Mouse (Mus musculus): ENCODE results near the gene Rpusd1. TPM values are rescaled to one million over a fixed set of nuclear protein-coding genes. Genes with fewer than 3 reads are reported as not detected.

Rpusd1 gene
- polyA plus RNA-seq, 1 experiment from 2014 or later: 33.0 TPM

DNA sequence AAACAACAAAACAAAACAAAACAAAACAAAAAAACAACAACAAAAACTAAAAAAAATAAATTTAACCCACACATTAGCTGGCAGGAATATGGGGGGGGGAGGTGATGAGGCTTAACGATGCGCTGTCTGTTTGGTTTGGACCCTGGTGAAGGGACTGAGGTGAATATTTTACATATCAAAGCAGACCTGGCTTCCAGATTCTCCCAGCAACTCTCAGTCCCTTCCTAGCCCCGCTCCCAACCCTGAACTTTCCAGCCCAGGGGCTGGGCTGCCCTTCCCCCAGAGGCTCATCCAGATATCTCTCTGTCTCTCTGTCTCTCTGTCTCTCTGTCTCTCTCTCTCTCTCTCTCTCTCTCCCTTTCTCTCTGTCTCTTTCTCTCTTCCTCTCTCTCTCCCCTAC lies 35.1 kb downstream of the Rpusd1 start:
- no peaks in the 10 kb centered on the region for H3K36me3 ChIP-seq (ENCODE audit: control insufficient read depth, insufficient read depth, low read length)
- no peak overlapping the region for H3K9ac ChIP-seq (ENCODE audit: low read depth, low read length)
- 37% methylated on average over 3 of the region's 3 CpGs for WGBS
- H3K27ac ChIP-seq (ENCODE audit: low read depth, low read length): no peak overlapping the region
- H3K4me3 ChIP-seq (ENCODE audit: low read length): no peak overlapping the region
- ATAC-seq: no peak
- H3K4me1 ChIP-seq (ENCODE audit: control insufficient read depth, insufficient read depth, low read depth, low read length): no peaks in the 10 kb centered on the region
- H3K4me2 ChIP-seq (ENCODE audit: low read length): no peak overlapping the region
- no peaks in the 10 kb centered on the region for H3K9me3 ChIP-seq (ENCODE audit: control insufficient read depth, low read length)
- no peaks in the 10 kb centered on the region; the same call in none of the 2 replicates for H3K27me3 ChIP-seq (replicated peaks; ENCODE audit: control insufficient read depth, insufficient read depth, low read length)

DNA sequence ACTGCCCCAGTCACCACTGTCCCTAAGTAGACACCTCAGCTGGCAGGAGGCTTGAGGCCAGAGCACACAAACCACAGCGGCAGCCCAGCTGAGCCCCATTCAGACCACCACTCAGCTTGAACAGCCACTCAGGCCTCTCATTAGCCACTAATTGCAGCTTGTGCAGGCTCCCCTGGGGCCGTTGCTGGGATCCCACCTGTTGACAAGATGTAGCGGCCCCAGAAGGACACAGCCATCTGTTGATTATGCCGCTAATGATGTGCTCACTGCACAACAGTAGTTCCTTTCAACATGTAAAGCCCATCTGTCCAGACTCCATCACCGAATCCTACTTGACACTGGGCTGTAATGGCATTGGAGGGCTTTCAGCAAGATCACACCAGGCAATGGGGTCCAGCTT lies 38.4 kb downstream of the Rpusd1 start:
- Histone ChIP-seq H3K36me3 (ENCODE audit: control insufficient read depth, insufficient read depth, low read length) (no peaks in the 10 kb centered on the region), H3K27me3 (replicated peaks; ENCODE audit: control insufficient read depth, insufficient read depth, low read length) (no peaks in the 10 kb centered on the region; the same call in none of the 2 replicates), H3K4me3 (ENCODE audit: low read length) (no peak overlapping the region), H3K9ac (ENCODE audit: low read depth, low read length) (no peak overlapping the region), H3K9me3 (ENCODE audit: control insufficient read depth, low read length) (no peaks in the 10 kb centered on the region), H3K4me1 (ENCODE audit: control insufficient read depth, insufficient read depth, low read depth, low read length) (no peaks in the 10 kb centered on the region), H3K4me2 (ENCODE audit: low read length) (no peak overlapping the region), H3K27ac (ENCODE audit: low read depth, low read length) (no peak overlapping the region)
- no peak for ATAC-seq
- 28% methylated on average over 5 of the region's 5 CpGs for WGBS

DNA sequence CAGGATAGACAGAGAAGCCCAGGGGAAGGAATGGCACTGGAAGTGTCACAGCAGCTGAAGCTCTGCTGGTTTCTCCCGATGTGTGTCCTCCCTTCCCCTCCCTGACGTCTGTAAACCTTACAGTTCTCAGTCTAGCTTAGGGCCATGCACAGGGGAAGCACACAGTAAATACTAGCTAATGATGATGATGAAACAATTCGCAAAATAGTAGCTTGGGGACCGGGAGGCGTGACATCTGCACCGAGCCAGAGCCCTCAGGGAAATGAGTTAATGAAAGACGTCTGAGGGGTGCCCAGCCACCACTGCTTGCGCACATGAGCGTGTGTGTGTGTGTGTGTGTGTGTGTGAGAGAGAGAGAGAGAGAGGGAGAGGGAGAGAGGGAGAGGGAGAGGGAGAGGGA lies 41.9 kb downstream of the Rpusd1 start:
- Histone ChIP-seq H3K4me3 (ENCODE audit: low read length) (no peak overlapping the region), H3K4me1 (ENCODE audit: control insufficient read depth, insufficient read depth, low read depth, low read length) (peaks cover 4% of the 10 kb centered on the region), H3K4me2 (ENCODE audit: low read length) (no peak overlapping the region), H3K36me3 (ENCODE audit: control insufficient read depth, insufficient read depth, low read length) (no peaks in the 10 kb centered on the region), H3K9me3 (ENCODE audit: control insufficient read depth, low read length) (no peaks in the 10 kb centered on the region), H3K9ac (ENCODE audit: low read depth, low read length) (no peak overlapping the region), H3K27ac (ENCODE audit: low read depth, low read length) (no peak overlapping the region), H3K27me3 (replicated peaks; ENCODE audit: control insufficient read depth, insufficient read depth, low read length) (no peaks in the 10 kb centered on the region; the same call in none of the 2 replicates)
- ATAC-seq: no peak
- 44% methylated on average over 9 of the region's 9 CpGs for WGBS

DNA sequence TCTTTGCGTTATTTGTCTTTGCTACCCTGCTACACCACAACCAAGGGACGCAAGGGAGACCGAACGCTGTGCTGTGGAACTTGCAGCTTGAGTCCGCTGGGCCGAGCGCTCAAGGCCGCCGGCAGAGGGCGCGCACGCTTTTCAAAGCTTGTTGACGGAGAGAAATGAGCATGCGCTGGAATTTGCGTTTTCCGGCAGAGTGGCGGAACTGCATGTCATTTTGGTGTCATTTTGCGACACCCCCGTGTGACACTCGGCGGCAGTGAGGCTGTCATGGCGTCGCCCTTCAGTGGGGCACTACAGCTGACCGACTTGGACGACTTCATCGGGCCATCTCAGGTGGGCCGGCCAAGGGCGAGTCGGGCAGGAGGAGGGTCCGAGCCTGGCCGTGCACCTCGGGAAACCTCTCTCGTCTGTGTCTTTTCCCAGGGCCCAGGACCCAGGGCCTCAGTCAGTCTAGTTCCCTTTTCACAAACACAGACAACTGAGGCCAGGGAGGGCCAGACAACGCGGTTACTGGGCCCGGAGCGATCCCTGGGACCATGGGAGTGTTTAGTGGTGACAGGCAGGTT lies 46.2 kb downstream of the Rpusd1 start, which contains the start of gene Narfl:
Gene Narfl (plus strand): TSS at position 228 of the 572 bp plus-strand sequence.
- H3K4me2 ChIP-seq (ENCODE audit: low read length): peak within 1 kb of the TSS; percentile 69
- H3K9ac ChIP-seq (ENCODE audit: low read depth, low read length): peak within 1 kb of the TSS; percentile 75
- no peak within 1 kb of the TSS for H3K27ac ChIP-seq (ENCODE audit: low read depth, low read length)
- no peaks in the 10 kb centered on the region; the same call in 1 of the 2 replicates for H3K27me3 ChIP-seq (replicated peaks; ENCODE audit: control insufficient read depth, insufficient read depth, low read length)
- WGBS: under 1% methylated on average over 37 of the region's 37 CpGs
- peaks cover 7% of the 10 kb centered on the region for H3K4me1 ChIP-seq (ENCODE audit: control insufficient read depth, insufficient read depth, low read depth, low read length)
- H3K4me3 ChIP-seq (ENCODE audit: low read length): peak within 1 kb of the TSS; percentile 62
- H3K36me3 ChIP-seq (ENCODE audit: control insufficient read depth, insufficient read depth, low read length): no peaks in the 10 kb centered on the region
- peak; percentile 89 for ATAC-seq
- no peaks in the 10 kb centered on the region for H3K9me3 ChIP-seq (ENCODE audit: control insufficient read depth, low read length)

DNA sequence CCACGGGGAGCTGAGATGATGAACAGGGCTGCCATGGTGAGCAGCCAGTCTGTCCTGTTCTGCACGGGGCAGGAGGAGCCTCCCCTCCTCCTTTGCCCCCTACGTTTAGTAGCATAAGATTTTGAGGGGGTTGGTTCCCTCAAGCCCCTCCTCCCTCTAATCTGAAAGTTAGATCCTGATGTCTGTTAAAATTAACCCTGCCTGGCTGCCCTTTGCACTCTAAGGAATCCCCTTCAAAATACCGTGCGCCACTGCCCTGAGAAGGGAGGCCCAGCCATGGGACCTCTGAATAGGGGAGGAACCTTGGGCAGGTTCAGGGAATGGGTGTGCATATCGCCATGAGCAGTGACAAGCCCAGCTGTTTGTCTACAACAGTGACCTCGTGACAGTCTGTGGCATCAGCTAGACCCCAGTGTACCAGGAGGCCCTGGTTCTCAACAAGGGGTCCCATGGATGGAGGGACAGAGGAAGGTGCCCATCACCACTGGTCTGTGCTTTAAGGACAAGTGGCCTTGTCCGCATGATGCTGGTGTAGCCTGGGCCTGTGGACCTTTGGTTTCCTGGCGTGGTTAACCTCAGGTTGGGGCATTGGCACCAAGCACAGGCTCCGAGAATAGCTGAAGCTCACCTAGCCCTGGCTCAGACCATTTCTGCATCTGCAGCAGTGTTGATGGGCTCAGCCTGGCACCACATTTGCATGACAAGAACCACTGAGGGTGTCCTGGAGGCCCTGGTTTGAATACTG lies 48.0 kb downstream of the Rpusd1 start:
- no peak overlapping the region for H3K4me3 ChIP-seq (ENCODE audit: low read length)
- H3K4me1 ChIP-seq (ENCODE audit: control insufficient read depth, insufficient read depth, low read depth, low read length): peaks cover 7% of the 10 kb centered on the region
- WGBS: 84% methylated on average over 10 of the region's 10 CpGs

DNA sequence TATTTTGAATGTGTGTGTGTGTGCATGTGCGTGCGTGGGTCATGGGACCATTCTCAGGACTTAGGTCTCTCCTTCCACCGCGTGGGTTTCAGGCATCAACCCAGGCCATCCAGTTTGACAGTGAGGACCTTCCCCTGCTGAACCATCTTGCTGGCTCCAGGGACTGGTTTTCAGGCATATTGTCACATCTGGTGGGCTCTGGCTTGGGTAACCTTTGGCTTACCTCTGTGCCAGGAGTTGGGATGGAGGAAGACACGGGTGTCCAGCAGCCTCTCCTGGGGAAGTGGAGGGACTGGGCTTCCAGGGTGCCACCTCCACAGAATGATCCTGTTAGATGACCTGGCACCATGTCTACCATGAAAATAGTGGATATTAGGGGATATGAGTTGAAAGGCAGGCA lies 50.5 kb downstream of the Rpusd1 start:
- H3K9me3 ChIP-seq (ENCODE audit: control insufficient read depth, low read length): no peaks in the 10 kb centered on the region
- no peak overlapping the region for H3K4me2 ChIP-seq (ENCODE audit: low read length)
- peaks cover 22% of the 10 kb centered on the region for H3K36me3 ChIP-seq (ENCODE audit: control insufficient read depth, insufficient read depth, low read length)
- ATAC-seq: no peak
- H3K4me1 ChIP-seq (ENCODE audit: control insufficient read depth, insufficient read depth, low read depth, low read length): peaks cover 11% of the 10 kb centered on the region
- H3K4me3 ChIP-seq (ENCODE audit: low read length): no peak overlapping the region
- 94% methylated on average over 5 of the region's 5 CpGs for WGBS
- H3K27ac ChIP-seq (ENCODE audit: low read depth, low read length): no peak overlapping the region
- H3K9ac ChIP-seq (ENCODE audit: low read depth, low read length): no peak overlapping the region
- no peaks in the 10 kb centered on the region for H3K27me3 ChIP-seq (replicated peaks; ENCODE audit: control insufficient read depth, insufficient read depth, low read length)

More for the DNA sequence above, 48.0 kb downstream of the Rpusd1 start:
- no peak for ATAC-seq
- Histone ChIP-seq H3K27me3 (replicated peaks; ENCODE audit: control insufficient read depth, insufficient read depth, low read length) (no peaks in the 10 kb centered on the region), H3K4me2 (ENCODE audit: low read length) (no peak overlapping the region), H3K27ac (ENCODE audit: low read depth, low read length) (no peak overlapping the region), H3K9me3 (ENCODE audit: control insufficient read depth, low read length) (no peaks in the 10 kb centered on the region), H3K9ac (ENCODE audit: low read depth, low read length) (no peak overlapping the region), H3K36me3 (ENCODE audit: control insufficient read depth, insufficient read depth, low read length) (peaks cover 8% of the 10 kb centered on the region; the same call in 1 of the 2 replicates)

Small RNAs within 50 kb of the gene (microRNA-seq; reads per million reads assigned to microRNA genes)
- not detected for gene Gm25083
- 0.62 reads per million for gene Mir6966

Other genes with a start within 250 kb of the Rpusd1 start
- 1.0 TPM in 2 replicates for gene Sstr5, start 230.4 kb upstream of the Rpusd1 start, polyA plus RNA-seq (2015; fragmentation: Nextera tagmentation; extraction: Ambion mirVana)
- 24.2 and 25.1 TPM in 2 replicates for gene Sox8, start 157.0 kb upstream of the Rpusd1 start, polyA plus RNA-seq (2015; fragmentation: Nextera tagmentation; extraction: Ambion mirVana)
- 27.7 and 28.2 TPM in 2 replicates for gene Lmf1, start 148.6 kb upstream of the Rpusd1 start, polyA plus RNA-seq (2015; fragmentation: Nextera tagmentation; extraction: Ambion mirVana)
- gene Gng13, start 10.5 kb upstream of the Rpusd1 start, polyA plus RNA-seq (2015; fragmentation: Nextera tagmentation; extraction: Ambion mirVana): 5.5 and 11.3 TPM in 2 replicates
- gene Chtf18, start 251 bp upstream of the Rpusd1 start, polyA plus RNA-seq (2015; fragmentation: Nextera tagmentation; extraction: Ambion mirVana): 6.4 and 7.4 TPM in 2 replicates
- gene Mslnl, start 8.4 kb downstream of the Rpusd1 start, polyA plus RNA-seq (2015; fragmentation: Nextera tagmentation; extraction: Ambion mirVana): not detected in 2 replicates
- gene Msln, start 26.7 kb downstream of the Rpusd1 start, polyA plus RNA-seq (2015; fragmentation: Nextera tagmentation; extraction: Ambion mirVana): 0.52 and 0.76 TPM in 2 replicates
- 29.9 and 30.4 TPM in 2 replicates for gene Narfl, start 46.1 kb downstream of the Rpusd1 start, polyA plus RNA-seq (2015; fragmentation: Nextera tagmentation; extraction: Ambion mirVana)
- 149 and 169 TPM in 2 replicates for gene Haghl, start 58.0 kb downstream of the Rpusd1 start, polyA plus RNA-seq (2015; fragmentation: Nextera tagmentation; extraction: Ambion mirVana)
- 0.21 and 0.28 TPM in 2 replicates for gene Ccdc78, start 58.9 kb downstream of the Rpusd1 start, polyA plus RNA-seq (2015; fragmentation: Nextera tagmentation; extraction: Ambion mirVana)
- 99.9 and 103 TPM in 2 replicates for gene Fam173a, start 65.2 kb downstream of the Rpusd1 start, polyA plus RNA-seq (2015; fragmentation: Nextera tagmentation; extraction: Ambion mirVana)
- 1.6 and 2.2 TPM in 2 replicates for gene AC134908.4, start 68.0 kb downstream of the Rpusd1 start, polyA plus RNA-seq (2015; fragmentation: Nextera tagmentation; extraction: Ambion mirVana)
- gene Metrn, start 69.5 kb downstream of the Rpusd1 start, polyA plus RNA-seq (2015; fragmentation: Nextera tagmentation; extraction: Ambion mirVana): 79.4 and 88.8 TPM in 2 replicates
- gene Fbxl16, start 81.4 kb downstream of the Rpusd1 start, polyA plus RNA-seq (2015; fragmentation: Nextera tagmentation; extraction: Ambion mirVana): 38.1 and 43.0 TPM in 2 replicates
- 29.7 and 32.7 TPM in 2 replicates for gene Wdr24, start 96.0 kb downstream of the Rpusd1 start, polyA plus RNA-seq (2015; fragmentation: Nextera tagmentation; extraction: Ambion mirVana)
- 51.0 and 55.4 TPM in 2 replicates for gene Jmjd8, start 101.2 kb downstream of the Rpusd1 start, polyA plus RNA-seq (2015; fragmentation: Nextera tagmentation; extraction: Ambion mirVana)
- 397 and 428 TPM in 2 replicates for gene Stub1, start 105.7 kb downstream of the Rpusd1 start, polyA plus RNA-seq (2015; fragmentation: Nextera tagmentation; extraction: Ambion mirVana)
- 61.6 and 73.4 TPM in 2 replicates for gene Rhbdl1, start 109.6 kb downstream of the Rpusd1 start, polyA plus RNA-seq (2015; fragmentation: Nextera tagmentation; extraction: Ambion mirVana)
- 14.8 and 15.4 TPM in 2 replicates for gene Gm20683, start 114.1 kb downstream of the Rpusd1 start, polyA plus RNA-seq (2015; fragmentation: Nextera tagmentation; extraction: Ambion mirVana)
- 16.9 and 20.3 TPM in 2 replicates for gene Rhot2, start 117.2 kb downstream of the Rpusd1 start, polyA plus RNA-seq (2015; fragmentation: Nextera tagmentation; extraction: Ambion mirVana)
- 13.1 and 16.2 TPM in 2 replicates for gene Wdr90, start 133.8 kb downstream of the Rpusd1 start, polyA plus RNA-seq (2015; fragmentation: Nextera tagmentation; extraction: Ambion mirVana)
- gene Mcrip2, start 141.1 kb downstream of the Rpusd1 start, polyA plus RNA-seq (2015; fragmentation: Nextera tagmentation; extraction: Ambion mirVana): 34.1 and 38.9 TPM in 2 replicates
- 63.4 and 67.5 TPM in 2 replicates for gene Mettl26, start 147.4 kb downstream of the Rpusd1 start, polyA plus RNA-seq (2015; fragmentation: Nextera tagmentation; extraction: Ambion mirVana)
- gene Wfikkn1, start 153.2 kb downstream of the Rpusd1 start, polyA plus RNA-seq (2015; fragmentation: Nextera tagmentation; extraction: Ambion mirVana): 0.34 and 0.51 TPM in 2 replicates
- 49.5 and 50.8 TPM in 2 replicates for gene Rab40c, start 192.1 kb downstream of the Rpusd1 start, polyA plus RNA-seq (2015; fragmentation: Nextera tagmentation; extraction: Ambion mirVana)
- 83.1 and 90.5 TPM in 2 replicates for gene Pigq, start 217.3 kb downstream of the Rpusd1 start, polyA plus RNA-seq (2015; fragmentation: Nextera tagmentation; extraction: Ambion mirVana)
- 0.19 and 0.52 TPM in 2 replicates for gene Nhlrc4, start 217.3 kb downstream of the Rpusd1 start, polyA plus RNA-seq (2015; fragmentation: Nextera tagmentation; extraction: Ambion mirVana)
- 3.9 and 4.7 TPM in 2 replicates for gene A930017K11Rik, start 224.9 kb downstream of the Rpusd1 start, polyA plus RNA-seq (2015; fragmentation: Nextera tagmentation; extraction: Ambion mirVana)

Measured in hindbrain, embryonic 16.5 days (tissue).